8 mouse cellular contexts compared by ENCODE assay signal in genomic region chr11:80183054-80183704, GRCm38 (mm10). TPM values are rescaled to one million over a fixed set of nuclear protein-coding genes. Genes with fewer than 3 reads are reported as not detected.
A peak's percentile ranks its signal among the peaks of the same experiment; 100 is the strongest.
DNase-seq lines count a peak whose midpoint lies in the region; ATAC-seq and TF ChIP-seq lines count a peak whose summit lies in the region.
"Not testable (repeated sequence)": the region's sequence is repeated elsewhere in the genome, so short reads cannot be mapped to it uniquely, and the experiment has no call there.

No protein-coding gene starts in this region.

- H3K36me3 ChIP-seq in embryonic facial prominence, embryonic 10.5 days (replicated peaks); forebrain, postnatal 0 days (ENCODE audit: insufficient read depth); hindbrain, embryonic 10.5 days; kidney, embryonic 15.5 days; liver, embryonic 15.5 days (replicated peaks); midbrain, embryonic 13.5 days; spleen, adult 2 months (ENCODE audit: control insufficient read depth, insufficient read depth, low read length): not testable (repeated sequence)

- H3K4me1 ChIP-seq in embryonic facial prominence, embryonic 10.5 days; forebrain, postnatal 0 days (ENCODE audit: insufficient read depth); hindbrain, embryonic 10.5 days (replicated peaks); kidney, embryonic 15.5 days; midbrain, embryonic 13.5 days (replicated peaks); spleen, adult 2 months (ENCODE audit: control insufficient read depth, insufficient read depth, insufficient read length): not testable (repeated sequence)
- H3K4me1 ChIP-seq in liver, embryonic 15.5 days (replicated peaks): peaks cover 24% of the 10 kb centered on the region

- peak overlapping the region; percentile 80 for H3K4me3 ChIP-seq in embryonic facial prominence, embryonic 10.5 days
- peak overlapping the region; percentile 45 for H3K4me3 ChIP-seq in forebrain, postnatal 0 days (ENCODE audit: low read depth, low read length)
- peak overlapping the region; percentile 70 for H3K4me3 ChIP-seq in hindbrain, embryonic 10.5 days
- H3K4me3 ChIP-seq in kidney, embryonic 15.5 days (replicated peaks): peak overlapping the region; percentile 77
- H3K4me3 ChIP-seq in liver, embryonic 15.5 days (replicated peaks): peak overlapping the region; percentile 76
- peak overlapping the region; percentile 47 for H3K4me3 ChIP-seq in midbrain, embryonic 13.5 days (replicated peaks)
- peak overlapping the region; percentile 93 for H3K4me3 ChIP-seq in spleen, adult 2 months (ENCODE audit: extremely low read depth, insufficient read depth, insufficient read length)

- peak; percentile 31 for TF ChIP-seq CTCF in forebrain, postnatal 0 days (IDR thresholded peaks at IDR 0.05; ENCODE audit: low read depth)
- not testable (repeated sequence) for TF ChIP-seq CTCF in spleen, adult 2 months (IDR thresholded peaks at IDR 0.05; ENCODE audit: extremely low read depth, insufficient read depth, insufficient read length, insufficient replicate concordance)

- not testable (repeated sequence) for TF ChIP-seq POLR2A in spleen, adult 2 months (IDR thresholded peaks at IDR 0.05; ENCODE audit: low read depth, low read length)

- not testable (repeated sequence) for DNase-seq in embryonic facial prominence, embryonic 10.5 days (ENCODE audit: low spot score); forebrain, postnatal 0 days; hindbrain, embryonic 10.5 days (ENCODE audit: low spot score); spleen, adult 2 months (ENCODE audit: low read depth in 1 of 2, low spot score in 2 of 2)

- peak overlapping the region; percentile 48; the same call in 1 of the 2 replicates for H3K9ac ChIP-seq in forebrain, postnatal 0 days
- peak overlapping the region; percentile 66; the same call in 1 of the 2 replicates for H3K9ac ChIP-seq in kidney, embryonic 15.5 days
- H3K9ac ChIP-seq in liver, embryonic 15.5 days: peak overlapping the region; percentile 73
- H3K9ac ChIP-seq in midbrain, embryonic 13.5 days (replicated peaks): peak overlapping the region; percentile 67; the same call in 1 of the 2 replicates

- peak overlapping the region; percentile 89 for H3K27ac ChIP-seq in embryonic facial prominence, embryonic 10.5 days (replicated peaks)
- not testable (repeated sequence) for H3K27ac ChIP-seq in forebrain, postnatal 0 days (ENCODE audit: low read depth, low read length); midbrain, embryonic 13.5 days
- H3K27ac ChIP-seq in hindbrain, embryonic 10.5 days: peak overlapping the region; percentile 89
- H3K27ac ChIP-seq in kidney, embryonic 15.5 days: peak overlapping the region; percentile 92
- peak overlapping the region; percentile 26; the same call in 1 of the 2 replicates for H3K27ac ChIP-seq in liver, embryonic 15.5 days (replicated peaks)
- peak overlapping the region; percentile 34; the same call in 1 of the 2 replicates for H3K27ac ChIP-seq in spleen, adult 2 months (ENCODE audit: insufficient read depth, low read length)

- peak; percentile 35 for ATAC-seq in CD4-positive, CD25-positive, alpha-beta regulatory T cell, adult 4 months
- peak; percentile 43 for ATAC-seq in forebrain, postnatal 0 days
- ATAC-seq in kidney, embryonic 15.5 days (replicated peaks; ENCODE audit: low FRiP score): peak; percentile 68
- peak; percentile 64 for ATAC-seq in liver, embryonic 15.5 days (ENCODE audit: insufficient read depth)
- not testable (repeated sequence) for ATAC-seq in midbrain, embryonic 13.5 days

- 43% methylated on average over 12 of the region's 12 CpGs for WGBS in embryonic facial prominence, embryonic 10.5 days
- WGBS in forebrain, postnatal 0 days: 42% methylated on average over 12 of the region's 12 CpGs
- WGBS in hindbrain, embryonic 10.5 days: 44% methylated on average over 12 of the region's 12 CpGs
- 44% methylated on average over 12 of the region's 12 CpGs for WGBS in kidney, embryonic 15.5 days
- WGBS in liver, embryonic 15.5 days (ENCODE audit: insufficient replicate concordance): 35% methylated on average over 12 of the region's 12 CpGs
- 45% methylated on average over 12 of the region's 12 CpGs for WGBS in midbrain, embryonic 13.5 days
- WGBS in spleen, adult 2 months: 39% methylated on average over 12 of the region's 12 CpGs

- not testable (repeated sequence) for H3K9me3 ChIP-seq in embryonic facial prominence, embryonic 10.5 days; forebrain, postnatal 0 days (ENCODE audit: low read length); hindbrain, embryonic 10.5 days; kidney, embryonic 15.5 days (replicated peaks); liver, embryonic 15.5 days (replicated peaks); midbrain, embryonic 13.5 days

- H3K4me2 ChIP-seq in forebrain, postnatal 0 days (ENCODE audit: low read depth): peak overlapping the region; percentile 71
- H3K4me2 ChIP-seq in kidney, embryonic 15.5 days: peak overlapping the region; percentile 73
- H3K4me2 ChIP-seq in liver, embryonic 15.5 days: peak overlapping the region; percentile 90
- peak overlapping the region; percentile 60 for H3K4me2 ChIP-seq in midbrain, embryonic 13.5 days (replicated peaks)

- not testable (repeated sequence) for H3K27me3 ChIP-seq in embryonic facial prominence, embryonic 10.5 days (replicated peaks; ENCODE audit: low read depth, poor library complexity, severe bottlenecking); forebrain, postnatal 0 days (ENCODE audit: insufficient read depth, low read length); hindbrain, embryonic 10.5 days (ENCODE audit: insufficient read depth, poor library complexity, severe bottlenecking); kidney, embryonic 15.5 days; liver, embryonic 15.5 days; midbrain, embryonic 13.5 days; spleen, adult 2 months (ENCODE audit: control insufficient read depth, insufficient read depth, low read length)

RNA-seq across cellular contexts. Expression of gene Rnf135, which starts 0.5 kb away (rescaled TPM):
- 10 to 100 TPM in 1 of 2 experiments, 1 to 10 TPM in 1; 8.4 to 11.3 TPM for polyA plus RNA-seq in CD4-positive, CD25-positive, alpha-beta regulatory T cell, adult 4 months (2017; shearing (Covaris generic))
- 5.4 and 6.5 TPM in 2 replicates for polyA plus RNA-seq in embryonic facial prominence, embryonic 10.5 days (2016; fragmentation: Nextera tagmentation; extraction: Ambion mirVana)
- 1.3 and 2.0 TPM in 2 replicates for total RNA-seq in forebrain, postnatal 0 days (2014; rRNA removed)
- polyA plus RNA-seq in forebrain, postnatal 0 days (2015; fragmentation: Nextera tagmentation; extraction: Ambion mirVana): 2.2 and 3.1 TPM in 2 replicates
- polyA plus RNA-seq in hindbrain, embryonic 10.5 days (2016; fragmentation: Nextera tagmentation; extraction: Ambion mirVana): 5.0 and 5.2 TPM in 2 replicates
- 10.1 and 11.6 TPM in 2 replicates for polyA plus RNA-seq in kidney, embryonic 15.5 days (2015; fragmentation: Nextera tagmentation; extraction: Ambion mirVana)
- 5.3 and 6.1 TPM in 2 replicates for polyA plus RNA-seq in liver, embryonic 15.5 days (2015; fragmentation: Nextera tagmentation; extraction: Ambion mirVana)
- polyA plus RNA-seq in midbrain, embryonic 13.5 days (2015; fragmentation: Nextera tagmentation; extraction: Ambion mirVana): 2.6 and 3.1 TPM in 2 replicates
- polyA plus RNA-seq in spleen, adult 2 months (2012; rRNA removed): 7.3 and 10.0 TPM in 2 replicates

RNA-seq across cellular contexts. Expression of gene Rhot1, which starts 25.6 kb away (rescaled TPM):
- polyA plus RNA-seq in CD4-positive, CD25-positive, alpha-beta regulatory T cell, adult 4 months (2017; shearing (Covaris generic)): 10 to 100 TPM; 25.1 to 28.2 TPM
- 50.0 and 53.1 TPM in 2 replicates for polyA plus RNA-seq in embryonic facial prominence, embryonic 10.5 days (2016; fragmentation: Nextera tagmentation; extraction: Ambion mirVana)
- total RNA-seq in forebrain, postnatal 0 days (2014; rRNA removed): 69.5 and 79.1 TPM in 2 replicates
- polyA plus RNA-seq in forebrain, postnatal 0 days (2015; fragmentation: Nextera tagmentation; extraction: Ambion mirVana): 56.0 and 61.0 TPM in 2 replicates
- polyA plus RNA-seq in hindbrain, embryonic 10.5 days (2016; fragmentation: Nextera tagmentation; extraction: Ambion mirVana): 56.0 and 56.1 TPM in 2 replicates
- 53.3 and 54.8 TPM in 2 replicates for polyA plus RNA-seq in kidney, embryonic 15.5 days (2015; fragmentation: Nextera tagmentation; extraction: Ambion mirVana)
- polyA plus RNA-seq in liver, embryonic 15.5 days (2015; fragmentation: Nextera tagmentation; extraction: Ambion mirVana): 21.5 and 22.0 TPM in 2 replicates
- polyA plus RNA-seq in midbrain, embryonic 13.5 days (2015; fragmentation: Nextera tagmentation; extraction: Ambion mirVana): 69.7 and 70.5 TPM in 2 replicates
- polyA plus RNA-seq in spleen, adult 2 months (2012; rRNA removed): 4.0 and 5.4 TPM in 2 replicates

RNA-seq across cellular contexts. Expression of gene Adap2, which starts 29.3 kb away (rescaled TPM):
- polyA plus RNA-seq in CD4-positive, CD25-positive, alpha-beta regulatory T cell, adult 4 months (2017; shearing (Covaris generic)): under 1 TPM in 1 of 2 experiments, not detected in 1; 0.17 TPM
- 0.64 and 0.69 TPM in 2 replicates for polyA plus RNA-seq in embryonic facial prominence, embryonic 10.5 days (2016; fragmentation: Nextera tagmentation; extraction: Ambion mirVana)
- 3.8 and 4.4 TPM in 2 replicates for total RNA-seq in forebrain, postnatal 0 days (2014; rRNA removed)
- polyA plus RNA-seq in forebrain, postnatal 0 days (2015; fragmentation: Nextera tagmentation; extraction: Ambion mirVana): 2.2 and 3.2 TPM in 2 replicates
- polyA plus RNA-seq in hindbrain, embryonic 10.5 days (2016; fragmentation: Nextera tagmentation; extraction: Ambion mirVana): 0.81 and 2.0 TPM in 2 replicates
- polyA plus RNA-seq in kidney, embryonic 15.5 days (2015; fragmentation: Nextera tagmentation; extraction: Ambion mirVana): 2.3 and 2.7 TPM in 2 replicates
- polyA plus RNA-seq in liver, embryonic 15.5 days (2015; fragmentation: Nextera tagmentation; extraction: Ambion mirVana): 6.5 and 8.2 TPM in 2 replicates
- polyA plus RNA-seq in midbrain, embryonic 13.5 days (2015; fragmentation: Nextera tagmentation; extraction: Ambion mirVana): 2.5 and 2.7 TPM in 2 replicates
- 12.6 and 16.4 TPM in 2 replicates for polyA plus RNA-seq in spleen, adult 2 months (2012; rRNA removed)

RNA-seq across cellular contexts. Expression of gene Tefm, which starts 41.2 kb away (rescaled TPM):
- polyA plus RNA-seq in CD4-positive, CD25-positive, alpha-beta regulatory T cell, adult 4 months (2017; shearing (Covaris generic)): 10 to 100 TPM; 26.0 to 35.7 TPM
- 38.3 and 39.2 TPM in 2 replicates for polyA plus RNA-seq in embryonic facial prominence, embryonic 10.5 days (2016; fragmentation: Nextera tagmentation; extraction: Ambion mirVana)
- total RNA-seq in forebrain, postnatal 0 days (2014; rRNA removed): 18.9 and 19.9 TPM in 2 replicates
- polyA plus RNA-seq in forebrain, postnatal 0 days (2015; fragmentation: Nextera tagmentation; extraction: Ambion mirVana): 23.7 and 25.6 TPM in 2 replicates
- 33.6 and 34.7 TPM in 2 replicates for polyA plus RNA-seq in hindbrain, embryonic 10.5 days (2016; fragmentation: Nextera tagmentation; extraction: Ambion mirVana)
- polyA plus RNA-seq in kidney, embryonic 15.5 days (2015; fragmentation: Nextera tagmentation; extraction: Ambion mirVana): 36.3 and 36.8 TPM in 2 replicates
- polyA plus RNA-seq in liver, embryonic 15.5 days (2015; fragmentation: Nextera tagmentation; extraction: Ambion mirVana): 11.9 and 12.2 TPM in 2 replicates
- 28.3 and 31.2 TPM in 2 replicates for polyA plus RNA-seq in midbrain, embryonic 13.5 days (2015; fragmentation: Nextera tagmentation; extraction: Ambion mirVana)
- polyA plus RNA-seq in spleen, adult 2 months (2012; rRNA removed): 1.9 and 2.2 TPM in 2 replicates
